Mouse (Mus musculus): Measurements from ENCODE around the gene Irak1.

Gene Irak1

GRCm38 (mm10) chrX:73966248-73967176, 57.2 kb downstream of the Irak1 start, which contains the start of gene Hcfc1:
TSS of gene Hcfc1 (minus strand) at chrX:73966357.
- DNase-seq (ENCODE audit: low read depth): peak; percentile 56

- DNase-seq (ENCODE audit: low read depth): no peak
Observed at GRCm38 (mm10) chrX:73965307-73965706, 58.4 kb downstream of the Irak1 start.

GRCm38 (mm10) chrX:73964363-73964762, 59.4 kb downstream of the Irak1 start:
- DNase-seq (ENCODE audit: low read depth): no peak

Measured in c-Kit-positive CD71-positive TER-119-negative erythroid progenitor cells, embryonic 14.5 days (primary cell).